12 mouse cellular contexts compared by ENCODE assay signal in genomic region chr8:4679796-4680195, GRCm38 (mm10).
DNase-seq lines count a peak whose midpoint lies in the region.
"Had no signal": no experiment of that assay in that cellular context is flagged by ENCODE, and none has a peak within 500 bp of the region (broad histone marks: within the 10 kb centered on the region; RNA-seq: fewer than 3 reads in every experiment).

No protein-coding gene starts in this region.

- H3K27me3 ChIP-seq in splenic B cell, adult 2 months (ENCODE audit: control insufficient read depth, insufficient read depth, low read length, poor library complexity, severe bottlenecking) = no peaks in the 10 kb centered on the region
- H3K27me3 ChIP-seq: heart, embryonic 13.5 days; liver, embryonic 12.5 days; neural tube, embryonic 15.5 days had no signal

- peak; percentile 37 for DNase-seq in cerebellum, adult 11 months
- DNase-seq in cerebellum, postnatal 4 days (ENCODE audit: low spot score in 2 of 2) = no peak
- DNase-seq in lung, postnatal 36 days = peak; percentile 2
- no peak for DNase-seq in lung, postnatal 25 days (ENCODE audit: low spot score)
- peak; percentile 46 for DNase-seq in ZHBTc4 (ENCODE audit: low read depth, low spot score)
- DNase-seq in splenic B cell, adult 2 months (ENCODE audit: low read depth, low spot score) = peak; percentile 23
- DNase-seq in left cerebral cortex, postnatal 36 days (ENCODE audit: low spot score in 2 of 2) = no peak
- no peak for DNase-seq in ovary, adult 18-20 months (ENCODE audit: low spot score)
- DNase-seq: adrenal gland, postnatal 36 days had no signal

- H3K36me3 ChIP-seq in splenic B cell, adult 2 months (ENCODE audit: control insufficient read depth, insufficient read depth, low read length, poor library complexity, severe bottlenecking) = no peaks in the 10 kb centered on the region
- H3K36me3 ChIP-seq: heart, embryonic 13.5 days; liver, embryonic 12.5 days; neural tube, embryonic 15.5 days had no signal

- intact Hi-C loops in left cerebral cortex, postnatal 36 days (cut with DNase I) = loop anchor here (5.0 kb wide), 1 partner anchor 67 kb away; the partner anchor contains the start of gene Zfp958

Comparison
In these comparisons a context has a peak if more than half of its experiments do, and no peak if none do; other contexts are left out.
1. DNase-seq: peak in cerebellum, adult 11 months (single experiment), lung, postnatal 36 days (single experiment), ZHBTc4 (single experiment) and splenic B cell, adult 2 months (single experiment); none in cerebellum, postnatal 4 days (0 of 2), lung, postnatal 25 days (single experiment), left cerebral cortex, postnatal 36 days (0 of 2) and ovary, adult 18-20 months (single experiment).